Mouse (Mus musculus) hindbrain, postnatal 0 days (tissue): ENCODE measurements at regions not wholly inside any gene's neighbourhood (a gene's known extent, or its start where the extent isn't known, plus 50 kb on each side); places are given as distances from the start of the nearest gene placed in this dataset.

Experiments used
- ATAC-seq: fragments of 200-750 bp; cut with Nextera tagmentation; 2 replicates; pipeline ENCODE4 v1.8.0; 2017; ENCODE audit warnings: mild to moderate bottlenecking, moderate TSS enrichment, moderate library complexity
- DNase-seq: peaks from one replicate; pipeline ENCODE4 v3.0.0-alpha.2; 2015; ENCODE audit warnings: low spot score
- H3K27ac ChIP-seq: fragments of 300-500 bp; sonication (generic); 2 replicates; pipeline ENCODE4 v1.5.1; 2014; ENCODE audit warnings: mild to moderate bottlenecking
- H3K27me3 ChIP-seq: fragments of 300-500 bp; sonication (generic); 2 replicates; pipeline ENCODE4 v1.6.1; 2014; ENCODE audit warnings: low read length, mixed read lengths; ENCODE audit not compliant: insufficient read depth
- H3K36me3 ChIP-seq: fragments of 300-500 bp; sonication (generic); 2 replicates; pipeline ENCODE4 v1.6.1; 2014; ENCODE audit warnings: low read length, mixed read lengths; ENCODE audit not compliant: insufficient read depth
- H3K4me1 ChIP-seq: fragments of 300-500 bp; sonication (generic); 2 replicates; pipeline ENCODE4 v1.6.1; 2014; ENCODE audit warnings: antibody characterized with exemption, low read length, mixed read lengths; ENCODE audit not compliant: insufficient read depth
- H3K4me2 ChIP-seq: fragments of 300-500 bp; sonication (generic); 2 replicates; pipeline ENCODE4 v1.6.1; 2014; ENCODE audit warnings: low read depth, mild to moderate bottlenecking, low read length, moderate library complexity, mixed read lengths
- H3K4me3 ChIP-seq: fragments of 300-500 bp; sonication (generic); 2 replicates; pipeline ENCODE4 v1.5.1; 2014; ENCODE audit warnings: low read length
- H3K9ac ChIP-seq: fragments of 300-500 bp; sonication (generic); replicated peaks from 2 replicates; pipeline ENCODE4 v1.6.1; 2014; ENCODE audit warnings: mild to moderate bottlenecking, low read length, moderate library complexity, mixed read lengths
- H3K9me3 ChIP-seq: fragments of 300-500 bp; sonication (generic); 2 replicates; pipeline ENCODE4 v1.6.1; 2016; ENCODE audit warnings: low read length, mixed read lengths
- CTCF ChIP-seq: IDR thresholded peaks from 2 replicates; pipeline ENCODE4 v1.5.1; 2016; ENCODE audit warnings: antibody characterized with exemption, control low read depth, low read depth
- WGBS: fragments of 180-500 bp; shearing (Covaris S2); extraction: QIAGEN DNeasy Blood & Tissue Kit; methylation state at CpG from one replicate; pipeline ENCODE4 v1.1.7; 2014; 5-methylcytosine and 5-hydroxymethylcytosine counted together

DNA sequence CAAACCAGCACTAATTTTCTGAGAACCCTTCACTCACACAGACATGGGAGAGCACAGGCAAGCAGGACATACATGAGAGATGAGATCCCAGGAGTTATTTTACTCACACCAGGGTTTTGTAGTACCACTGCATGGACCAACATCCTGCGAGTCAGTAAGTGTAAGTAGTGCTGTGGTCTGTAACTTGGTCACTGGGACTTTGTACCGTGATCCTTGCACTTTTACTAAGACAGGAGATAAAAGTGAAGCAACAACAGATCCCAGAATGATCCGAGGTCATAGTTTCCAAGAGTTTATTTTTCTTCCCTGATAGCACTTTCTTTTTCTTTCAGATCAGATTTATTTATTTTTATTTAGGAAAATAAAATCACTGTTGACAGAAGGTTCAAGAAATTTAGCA, 54.1 kb upstream of the Mtap start:
- H3K27ac ChIP-seq = no peak overlapping the region
- H3K4me1 ChIP-seq = no peaks in the 10 kb centered on the region
- DNase-seq (no peak), ATAC-seq (no peak)
- TF ChIP-seq CTCF = no peak
- no peaks in the 10 kb centered on the region for H3K36me3 ChIP-seq
- no peaks in the 10 kb centered on the region for H3K27me3 ChIP-seq
- H3K9ac ChIP-seq = no peak overlapping the region
- no peak overlapping the region for H3K4me3 ChIP-seq
- 87% methylated on average over 3 of the region's 3 CpGs for WGBS
- no peaks in the 10 kb centered on the region for H3K9me3 ChIP-seq
- no peak overlapping the region for H3K4me2 ChIP-seq

DNA sequence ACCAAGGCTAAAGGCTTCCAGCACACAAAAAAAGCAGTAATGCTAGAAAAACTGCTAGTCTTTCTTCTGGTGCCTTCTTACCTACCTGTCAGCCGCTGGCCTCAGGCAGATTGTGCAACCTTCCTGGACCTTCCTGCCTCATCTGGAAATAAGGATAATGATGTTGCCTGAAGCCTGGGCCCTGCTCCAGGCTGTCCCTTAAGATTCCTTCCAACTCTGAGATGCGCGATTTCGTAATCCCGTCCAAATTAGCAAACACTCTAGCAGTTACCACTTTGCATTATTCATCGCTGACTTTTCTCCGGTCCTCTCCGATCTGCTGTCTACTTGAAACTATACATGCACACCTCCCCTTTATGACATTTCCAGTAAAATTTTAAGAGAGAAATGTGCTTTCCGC, 58.4 kb upstream of the Mtap start:
- WGBS = 87% methylated on average over 9 of the region's 9 CpGs
- Histone ChIP-seq H3K4me2 (no peak overlapping the region), H3K27me3 (no peaks in the 10 kb centered on the region), H3K9ac (no peak overlapping the region), H3K4me1 (no peaks in the 10 kb centered on the region), H3K27ac (no peak overlapping the region), H3K9me3 (no peaks in the 10 kb centered on the region), H3K4me3 (no peak overlapping the region), H3K36me3 (no peaks in the 10 kb centered on the region)
- DNase-seq (no peak), ATAC-seq (no peak)
- TF ChIP-seq CTCF = no peak

DNA sequence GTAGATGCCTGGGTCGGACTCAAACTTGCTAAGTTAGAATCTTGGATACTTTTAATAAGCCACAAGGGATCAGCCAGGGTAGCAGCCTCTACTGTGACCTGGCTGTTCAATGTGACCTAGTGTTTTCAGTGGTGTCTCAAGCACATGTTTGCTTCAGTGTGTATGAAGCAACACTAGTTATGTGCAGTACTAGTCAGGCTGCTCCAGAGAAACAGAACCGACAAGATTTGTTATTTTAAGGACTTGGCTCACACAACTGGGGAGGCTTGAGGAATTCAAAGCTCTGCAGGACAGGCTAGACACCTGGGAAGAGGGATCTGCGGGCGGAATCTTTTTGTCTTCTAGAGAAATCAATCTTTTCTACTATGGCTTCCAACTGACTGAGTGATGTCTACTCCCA, 62.2 kb upstream of the Mtap start:
- no peaks in the 10 kb centered on the region for H3K27me3 ChIP-seq
- H3K9me3 ChIP-seq = no peaks in the 10 kb centered on the region
- no peak overlapping the region for H3K4me3 ChIP-seq
- H3K27ac ChIP-seq = no peak overlapping the region
- H3K4me2 ChIP-seq = no peak overlapping the region
- 56% methylated on average over 4 of the region's 4 CpGs for WGBS
- no peak overlapping the region for H3K9ac ChIP-seq
- DNase-seq (no peak), ATAC-seq (no peak)
- no peaks in the 10 kb centered on the region for H3K36me3 ChIP-seq
- no peak for TF ChIP-seq CTCF
- H3K4me1 ChIP-seq = no peaks in the 10 kb centered on the region

DNA sequence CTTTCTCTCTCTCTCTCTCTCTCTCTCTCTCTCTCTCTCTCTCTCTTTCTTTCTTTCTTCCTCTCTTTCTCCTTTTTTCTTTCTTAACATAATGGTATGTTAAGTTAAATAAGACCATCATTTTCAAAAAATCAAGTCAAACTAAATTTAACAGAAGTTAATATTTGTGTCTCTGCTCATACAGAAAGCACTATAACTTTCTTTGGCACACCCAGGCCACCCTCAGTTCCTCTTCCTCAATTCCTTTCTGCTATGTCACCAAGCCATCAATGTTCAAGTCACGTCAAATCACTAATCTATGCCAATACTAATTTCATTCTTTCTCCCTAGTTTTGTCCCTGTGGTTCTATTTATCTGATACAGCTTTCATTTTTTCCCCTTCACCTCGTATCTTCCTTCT, 66.5 kb upstream of the Mtap start:
- Histone ChIP-seq H3K9ac (no peak overlapping the region), H3K4me2 (no peak overlapping the region), H3K4me3 (no peak overlapping the region), H3K27me3 (no peaks in the 10 kb centered on the region), H3K9me3 (no peaks in the 10 kb centered on the region), H3K27ac (no peak overlapping the region), H3K4me1 (no peaks in the 10 kb centered on the region), H3K36me3 (no peaks in the 10 kb centered on the region)
- TF ChIP-seq CTCF = no peak
- 84% methylated on average over 2 of the region's 2 CpGs for WGBS
- DNase-seq (no peak), ATAC-seq (no peak)

DNA sequence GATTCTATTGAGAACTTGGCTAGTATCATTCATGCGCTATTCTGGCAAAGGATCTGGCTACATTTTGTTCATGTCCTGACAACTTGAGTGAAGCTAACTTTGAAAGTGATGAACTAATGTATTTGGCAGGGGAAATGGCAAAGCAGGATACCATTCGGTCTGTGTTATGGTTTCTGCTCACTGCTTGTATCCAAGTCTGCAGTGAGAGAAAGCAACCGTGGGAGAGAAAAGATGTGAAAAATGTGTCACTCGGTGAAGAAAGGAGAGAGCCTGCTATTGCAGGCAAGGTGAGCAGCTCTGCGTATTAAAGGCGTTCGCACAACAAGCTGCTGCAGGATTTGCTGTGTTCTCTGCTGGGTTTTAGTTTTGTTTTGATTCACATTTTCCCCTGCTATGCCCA, 72.5 kb upstream of the Mtap start:
- no peak overlapping the region for H3K4me2 ChIP-seq
- no peaks in the 10 kb centered on the region for H3K4me1 ChIP-seq
- ATAC-seq = no peak
- DNase-seq = no peak
- no peak overlapping the region for H3K9ac ChIP-seq
- H3K27me3 ChIP-seq = no peaks in the 10 kb centered on the region
- 75% methylated on average over 7 of the region's 7 CpGs for WGBS
- no peak overlapping the region for H3K4me3 ChIP-seq
- H3K9me3 ChIP-seq = no peaks in the 10 kb centered on the region
- H3K27ac ChIP-seq = no peak overlapping the region
- TF ChIP-seq CTCF = no peak
- no peaks in the 10 kb centered on the region for H3K36me3 ChIP-seq

DNA sequence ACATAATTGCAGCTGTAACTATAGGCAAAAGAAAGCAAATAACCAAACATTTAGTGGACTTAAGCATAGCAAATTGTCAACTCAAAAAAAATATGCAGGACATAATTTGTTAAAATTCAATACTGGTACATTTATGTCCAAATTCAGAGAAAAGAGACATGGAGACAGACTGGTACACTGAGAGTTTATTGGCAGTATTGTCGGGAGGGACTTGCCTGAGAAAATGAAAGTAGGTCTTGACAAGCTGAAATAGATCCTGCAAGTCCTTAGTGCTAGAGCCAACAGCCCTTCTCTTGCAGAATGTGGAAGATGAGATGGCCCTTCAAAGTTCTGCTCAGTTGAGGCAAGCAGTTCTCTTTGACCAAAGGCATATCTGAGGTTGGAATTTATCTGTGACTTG, 74.5 kb upstream of the Mtap start:
- no peak overlapping the region for H3K4me3 ChIP-seq
- H3K27me3 ChIP-seq = no peaks in the 10 kb centered on the region
- H3K27ac ChIP-seq = no peak overlapping the region
- TF ChIP-seq CTCF = no peak
- H3K9me3 ChIP-seq = no peaks in the 10 kb centered on the region
- DNase-seq (no peak), ATAC-seq (no peak)
- H3K9ac ChIP-seq = no peak overlapping the region
- no peak overlapping the region for H3K4me2 ChIP-seq
- H3K36me3 ChIP-seq = no peaks in the 10 kb centered on the region
- H3K4me1 ChIP-seq = peaks cover 1% of the 10 kb centered on the region; the same call in 1 of the 2 replicates
- 88% methylated on average over 1 of the region's 1 CpGs for WGBS

DNA sequence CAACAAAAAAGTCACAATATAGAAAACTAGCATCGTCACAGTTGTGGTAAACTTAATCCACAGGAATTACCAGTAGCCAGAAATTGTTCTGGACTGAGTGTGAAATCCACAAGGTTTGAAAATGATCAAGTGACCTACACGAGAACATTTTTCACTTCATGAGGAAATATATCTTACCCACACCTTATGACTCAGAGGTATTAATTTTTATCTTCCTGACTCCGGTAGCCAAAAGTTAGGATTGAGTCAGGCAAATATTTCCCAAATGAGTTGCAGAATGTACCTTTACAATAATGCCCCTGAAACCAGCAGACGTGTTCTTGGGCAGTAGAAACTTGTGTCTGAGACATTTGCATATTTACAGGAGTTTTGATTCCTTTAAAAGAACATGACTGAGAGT, 75.3 kb upstream of the Mtap start:
- Histone ChIP-seq H3K4me2 (no peak overlapping the region), H3K4me1 (peaks cover 3% of the 10 kb centered on the region; the same call in 1 of the 2 replicates), H3K27ac (no peak overlapping the region), H3K9ac (no peak overlapping the region), H3K27me3 (no peaks in the 10 kb centered on the region), H3K36me3 (no peaks in the 10 kb centered on the region), H3K9me3 (no peaks in the 10 kb centered on the region), H3K4me3 (no peak overlapping the region)
- no peak for DNase-seq
- no peak for TF ChIP-seq CTCF
- no peak for ATAC-seq
- WGBS = 90% methylated on average over 4 of the region's 4 CpGs
